Mouse (Mus musculus) adrenal gland, adult 18-20 months (tissue): Measurements from ENCODE around the gene Olfr418. TPM values are rescaled to one million over a fixed set of nuclear protein-coding genes. Genes with fewer than 3 reads are reported as not detected.
"Not testable (repeated sequence)": the region's sequence is repeated elsewhere in the genome, so short reads cannot be mapped to it uniquely, and the experiment has no call there.

Experiments used
- DNase-seq, 2 experiments: peaks; one replicate each; pipeline ENCODE4 v3.0.0; 2021 to 2022; ENCODE audit warnings: low spot score in 2 of 2
- long read RNA-seq, 2 experiments: library from polyadenylated mRNA; stranded (forward); transcript quantifications; one replicate each; pipeline ENCODE4 v2.0.0; 2021
- total RNA-seq, 2 experiments: library from RNA; stranded (reverse); gene quantifications; 1 replicate in 1 of 2; 2 replicates in 1 of 2; pipeline ENCODE4 v1.2.3; 2021

Gene Olfr418
- not detected for total RNA-seq
- long read RNA-seq, experiment 1 = 0 reads
- long read RNA-seq, experiment 2 = 0 reads

DNA sequence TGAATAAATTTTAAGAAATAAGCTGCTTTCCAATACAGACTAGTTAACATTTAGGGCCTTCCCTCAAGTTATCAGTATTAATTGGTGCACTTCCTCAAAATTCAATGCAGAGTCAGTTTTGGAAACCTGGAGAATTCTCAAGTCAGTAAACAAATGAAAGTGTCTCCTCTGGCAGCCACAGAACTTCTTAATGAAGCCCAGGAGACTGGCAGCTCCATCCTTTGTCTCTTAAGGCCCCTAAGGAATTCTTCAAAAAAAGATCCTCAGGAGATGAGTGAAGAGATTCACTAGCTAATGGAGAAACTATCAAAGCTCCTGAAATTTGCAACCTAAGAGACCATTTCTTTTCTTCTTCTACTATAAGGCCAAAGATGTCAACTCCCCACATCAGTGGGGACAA is at the start of gene Olfr418:
Gene Olfr418 (plus strand): TSS at position 301 of the 400 bp plus-strand sequence.
- DNase-seq = no peak

- DNase-seq = no peak
Observed at GRCm38 (mm10) chr1:173216481-173216880, 49.3 kb upstream of the Olfr418 start.

GRCm38 (mm10) chr1:173227081-173227480 is 38.7 kb upstream of the Olfr418 start, which contains the start of gene Fcer1a:
Gene Fcer1a (minus strand): TSS chr1:173227214.
- no peak for DNase-seq

DNA sequence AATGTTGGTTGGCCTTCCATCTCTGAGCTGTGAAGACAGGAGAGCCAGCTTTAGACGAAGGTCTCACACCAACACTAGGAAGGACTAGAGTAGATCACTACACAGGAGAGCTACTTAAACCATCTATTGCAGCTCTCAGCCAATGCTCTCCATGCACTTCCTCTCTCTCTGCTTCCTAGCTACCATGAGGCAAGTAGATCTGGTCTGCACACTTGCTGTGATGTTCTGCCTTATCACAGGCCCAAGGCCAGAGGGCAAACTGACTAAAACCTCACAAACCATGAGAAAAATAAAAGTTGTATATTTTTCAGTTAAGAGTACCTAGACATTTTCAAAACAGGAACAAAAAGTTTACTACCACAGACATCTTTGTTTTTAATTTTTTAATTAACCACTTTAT is 28.8 kb upstream of the Olfr418 start:
- DNase-seq = not testable (repeated sequence)

DNA sequence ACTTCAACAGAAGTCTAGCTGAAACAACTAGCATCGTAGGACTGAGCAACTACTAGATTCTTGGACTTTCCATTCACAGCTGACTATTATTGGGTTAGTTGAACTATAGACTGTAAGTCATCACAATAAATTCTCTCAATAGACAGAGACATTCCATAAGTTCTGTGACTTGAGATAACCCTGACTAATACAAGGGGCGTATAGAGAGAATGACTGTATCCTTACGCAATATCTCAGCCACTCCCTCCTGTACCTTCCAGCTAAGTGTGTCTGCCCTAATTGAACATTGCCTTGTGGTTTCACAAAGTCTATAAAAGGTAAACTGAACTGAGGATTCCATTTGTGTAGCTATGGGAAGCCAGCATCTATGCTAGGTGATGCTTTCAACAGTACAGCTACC is 15.9 kb upstream of the Olfr418 start:
- DNase-seq = no peak

GRCm38 (mm10) chr1:173277677-173278076 is 11.9 kb downstream of the Olfr418 start, which contains the start of gene Mptx2:
Gene Mptx2 (minus strand): TSS chr1:173277777.
- DNase-seq = no peak

DNA sequence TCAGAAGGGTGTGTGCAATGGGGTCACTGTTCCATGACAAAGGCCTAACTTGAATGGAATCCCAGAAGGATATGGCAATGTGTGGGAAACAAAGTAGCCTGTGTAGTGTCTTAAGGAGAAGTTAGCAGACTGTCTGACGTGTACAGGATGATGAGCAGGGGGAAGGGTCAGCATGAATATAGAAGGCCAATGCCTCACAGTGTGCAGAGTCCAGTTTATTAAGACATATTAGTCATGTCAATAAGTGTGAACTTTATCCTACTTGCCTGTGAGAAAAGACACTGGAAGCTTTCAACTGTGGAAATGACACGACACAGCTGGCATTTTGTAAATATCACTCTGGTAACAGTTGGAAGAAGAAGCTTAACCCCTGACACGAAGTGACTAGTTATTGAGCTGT is 37.0 kb downstream of the Olfr418 start:
- DNase-seq = not testable (repeated sequence)

GRCm38 (mm10) chr1:173313535-173314050 is 47.8 kb downstream of the Olfr418 start:
- not testable (repeated sequence) for DNase-seq

GRCm38 (mm10) chr1:173315725-173316124 is 49.9 kb downstream of the Olfr418 start:
- no peak for DNase-seq

DNA sequence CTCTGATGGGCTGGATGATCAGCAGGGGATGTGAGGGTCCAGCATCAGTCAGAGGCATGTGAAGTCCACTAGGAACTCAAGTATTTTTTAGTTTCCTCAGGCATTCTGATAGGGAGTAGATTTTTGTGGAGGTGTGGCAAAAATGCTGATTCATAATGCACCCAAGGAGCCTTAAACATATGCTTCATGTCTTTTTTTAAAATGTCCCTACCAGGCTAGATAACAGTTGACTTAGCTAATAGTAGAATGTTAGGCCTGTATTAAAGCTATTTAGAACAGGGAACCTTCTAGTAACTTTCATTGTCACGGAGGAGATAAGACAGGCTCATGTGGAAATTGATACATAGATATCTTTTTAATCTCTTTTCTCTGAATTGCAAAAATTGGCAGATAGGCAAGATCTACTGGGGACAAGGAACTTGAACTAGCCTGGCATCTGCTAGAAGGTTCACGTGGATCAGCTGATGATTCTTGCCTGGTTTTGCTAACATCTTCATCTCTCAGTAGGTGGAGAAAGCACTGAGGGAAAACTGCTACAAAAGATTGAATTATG is 52.2 kb downstream of the Olfr418 start:
- no peak for DNase-seq

DNA sequence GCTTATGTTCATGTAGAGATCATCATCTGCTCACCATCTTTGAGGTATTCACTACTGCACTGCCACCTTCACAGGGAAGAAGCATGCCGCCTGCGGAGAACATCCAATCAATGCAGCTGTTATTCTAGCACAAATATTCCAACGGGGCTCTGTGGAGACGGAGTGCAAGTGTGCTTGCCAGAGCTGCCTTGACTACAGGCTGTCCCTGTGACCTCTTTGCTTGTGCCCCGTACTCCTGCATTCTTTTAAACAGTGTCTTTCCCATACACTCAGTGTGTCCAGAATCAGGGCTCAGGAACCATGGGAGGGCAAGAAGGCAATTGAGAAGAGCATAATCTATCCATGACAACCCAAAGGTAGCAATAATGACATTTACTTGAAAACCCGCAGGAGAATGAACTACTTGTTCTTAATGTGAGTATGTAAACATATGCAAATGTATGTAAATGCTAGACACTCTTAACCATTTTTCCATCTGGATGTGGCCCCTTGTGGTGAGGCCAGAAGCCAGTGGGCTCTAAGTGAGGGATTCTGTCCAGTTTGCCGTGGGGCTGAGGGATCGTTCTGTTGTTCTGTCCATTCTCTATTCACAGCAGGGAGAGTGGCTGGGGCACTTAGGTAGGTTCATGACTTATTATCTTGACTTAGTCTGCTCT is 55.9 kb downstream of the Olfr418 start:
- no peak for DNase-seq

GRCm38 (mm10) chr1:173322249-173322627 is 56.4 kb downstream of the Olfr418 start:
- no peak for DNase-seq

Other genes starting within 250 kb of the Olfr418 start
- gene Olfr1408, start 128.6 kb upstream of the Olfr418 start, total RNA-seq = not detected
- gene Olfr1406, start 75.4 kb upstream of the Olfr418 start, total RNA-seq = not detected
- not detected for gene Olfr218, start 68.2 kb upstream of the Olfr418 start, total RNA-seq
- gene Olfr1404, start 53.6 kb upstream of the Olfr418 start, total RNA-seq = not detected
- gene Fcer1a, start 38.8 kb upstream of the Olfr418 start, total RNA-seq = under 1 TPM in 1 of 2 experiments, not detected in 1; 0.42 TPM
- not detected for gene Mptx2, start 11.8 kb downstream of the Olfr418 start, total RNA-seq
- gene Ackr1, start 67.7 kb downstream of the Olfr418 start, total RNA-seq = 1 to 10 TPM in 1 of 2 experiments, under 1 TPM in 1; 0.63 to 2.0 TPM
- 1 to 10 TPM; 1.1 to 2.0 TPM for gene Aim2, start 84.9 kb downstream of the Olfr418 start, total RNA-seq
- gene Cadm3, start 101.7 kb downstream of the Olfr418 start, total RNA-seq = 1 to 10 TPM; 4.0 to 8.9 TPM
- gene Ifi206, start 225.0 kb downstream of the Olfr418 start, total RNA-seq = 1 to 10 TPM in 1 of 2 experiments, under 1 TPM in 1; 0.53 to 1.2 TPM